Mouse (Mus musculus) stomach, postnatal 0 days (tissue): ENCODE measurements around the gene Gtf3c2. TPM values are rescaled to one million over a fixed set of nuclear protein-coding genes. Genes with fewer than 3 reads are reported as not detected.
A peak's percentile ranks its signal among the peaks of the same experiment; 100 is the strongest.

Experiments used
- ATAC-seq: fragments of 200-750 bp; cut with Nextera tagmentation; 2 replicates; pipeline ENCODE4 v1.8.0; 2017; ENCODE audit not compliant: low FRiP score, low TSS enrichment
- DNase-seq: peaks from one replicate; pipeline ENCODE4 v3.0.0-alpha.2; 2016; ENCODE audit warnings: low spot score
- H3K27ac ChIP-seq: fragments of 300-500 bp; sonication (generic); replicated peaks from 2 replicates; pipeline ENCODE4 v1.5.1; 2014; ENCODE audit warnings: mild to moderate bottlenecking, control low read depth
- H3K27me3 ChIP-seq: fragments of 300-500 bp; sonication (generic); 2 replicates; pipeline ENCODE4 v1.6.1; 2014; ENCODE audit warnings: low read length; ENCODE audit not compliant: control insufficient read depth, insufficient read depth
- H3K36me3 ChIP-seq: fragments of 300-500 bp; sonication (generic); 2 replicates; pipeline ENCODE4 v1.6.1; 2014; ENCODE audit warnings: low read length, mixed read lengths; ENCODE audit not compliant: control insufficient read depth, insufficient read depth
- H3K4me1 ChIP-seq: fragments of 300-500 bp; sonication (generic); replicated peaks from 2 replicates; pipeline ENCODE4 v1.6.1; 2014; ENCODE audit warnings: antibody characterized with exemption; ENCODE audit not compliant: control insufficient read depth, insufficient read depth
- H3K4me2 ChIP-seq: fragments of 300-500 bp; sonication (generic); replicated peaks from 2 replicates; pipeline ENCODE4 v1.6.1; 2014; ENCODE audit warnings: low read depth, mild to moderate bottlenecking, control low read depth, moderate library complexity
- H3K4me3 ChIP-seq: fragments of 300-500 bp; sonication (generic); 2 replicates; pipeline ENCODE4 v1.5.1; 2014; ENCODE audit warnings: low read depth, low read length, control low read depth
- H3K9ac ChIP-seq: fragments of 300-500 bp; sonication (generic); 2 replicates; pipeline ENCODE4 v1.6.1; 2014; ENCODE audit warnings: mild to moderate bottlenecking, low read length, control low read depth, mixed read lengths
- H3K9me3 ChIP-seq: fragments of 300-500 bp; sonication (generic); 2 replicates; pipeline ENCODE4 v1.6.1; 2016; ENCODE audit warnings: low read length; ENCODE audit not compliant: control insufficient read depth
- CTCF ChIP-seq: IDR thresholded peaks from 2 replicates; pipeline ENCODE4 v1.5.1; 2016; ENCODE audit warnings: antibody characterized with exemption, low read depth, mild to moderate bottlenecking, moderate library complexity
- EP300 ChIP-seq: optimal IDR thresholded peaks from 2 replicates; pipeline ENCODE3; 2016; ENCODE audit warnings: antibody characterized with exemption
- WGBS: fragments of 180-500 bp; shearing (Covaris S2); extraction: QIAGEN DNeasy Blood & Tissue Kit; methylation state at CpG from one replicate; pipeline ENCODE4 v1.1.7; 2014; 5-methylcytosine and 5-hydroxymethylcytosine counted together
- polyA plus RNA-seq: library from polyadenylated mRNA; unstranded; fragments of >200 nt; fragmentation: Nextera tagmentation; extraction: Ambion mirVana; gene quantifications from 2 replicates; pipeline ENCODE4 v1.2.1, GENCODE M21; 2015

Gtf3c2 gene
- polyA plus RNA-seq, 1 experiment from 2014 or later = 19.9 TPM

DNA sequence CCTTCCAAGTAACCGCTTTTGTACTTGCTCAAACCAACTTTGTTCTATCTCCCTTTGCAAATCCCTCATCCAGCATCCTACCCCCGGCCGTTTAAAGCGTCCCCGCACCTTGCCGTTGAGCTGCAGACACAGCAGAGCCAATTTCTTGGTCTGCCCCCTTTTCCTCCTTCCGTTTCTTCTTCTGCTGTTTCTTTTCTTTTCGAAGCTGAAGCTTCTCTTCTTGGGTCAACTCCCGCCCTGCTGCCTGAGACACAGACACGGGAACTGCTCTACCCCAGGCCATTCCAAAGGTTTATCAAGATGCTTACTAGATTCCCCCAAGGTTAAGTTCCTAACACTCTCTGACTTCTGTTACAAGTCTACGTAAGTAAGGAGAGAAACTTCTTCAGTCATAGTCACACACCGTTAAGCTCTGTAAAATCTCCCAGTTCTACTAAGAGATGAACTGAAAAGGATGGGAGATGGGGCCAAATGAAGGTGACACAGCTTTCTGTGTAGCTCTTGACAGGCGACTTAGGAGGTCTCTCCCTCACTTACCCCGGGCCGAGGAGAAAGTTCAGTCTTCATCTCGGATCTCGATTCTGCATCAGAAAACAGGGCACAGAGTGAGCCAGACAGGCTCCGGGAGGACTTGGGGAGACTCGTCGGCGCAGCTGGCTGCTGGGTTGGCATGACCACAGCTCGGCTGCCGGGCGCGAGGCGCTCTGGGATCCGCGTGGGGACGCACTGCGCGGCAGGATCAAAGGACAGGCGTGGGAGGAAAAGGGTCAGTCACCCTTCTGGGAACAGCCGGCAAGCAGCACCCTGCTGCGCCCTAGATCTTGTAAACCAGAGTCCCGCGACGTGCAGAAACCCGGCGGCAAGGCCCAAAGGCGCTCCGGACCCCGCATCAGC, 12.3 kb upstream of the Gtf3c2 start:
- peak; percentile 93 for DNase-seq
- H3K4me3 ChIP-seq = peak overlapping the region; percentile 87
- H3K9me3 ChIP-seq = no peaks in the 10 kb centered on the region
- H3K4me1 ChIP-seq = 0 out of 2 replicates have a peak, but pooled peaks cover 3% of the 10 kb centered on the region
- peaks cover 36% of the 10 kb centered on the region for H3K36me3 ChIP-seq
- ATAC-seq = peak; percentile 79
- H3K27ac ChIP-seq = peak overlapping the region; percentile 88
- peak overlapping the region; percentile 82 for H3K9ac ChIP-seq
- WGBS = 10% methylated on average over 42 of the region's 42 CpGs
- no peaks in the 10 kb centered on the region for H3K27me3 ChIP-seq
- peak overlapping the region; percentile 80 for H3K4me2 ChIP-seq
- no peak for TF ChIP-seq CTCF
- TF ChIP-seq EP300 = no peak

DNA sequence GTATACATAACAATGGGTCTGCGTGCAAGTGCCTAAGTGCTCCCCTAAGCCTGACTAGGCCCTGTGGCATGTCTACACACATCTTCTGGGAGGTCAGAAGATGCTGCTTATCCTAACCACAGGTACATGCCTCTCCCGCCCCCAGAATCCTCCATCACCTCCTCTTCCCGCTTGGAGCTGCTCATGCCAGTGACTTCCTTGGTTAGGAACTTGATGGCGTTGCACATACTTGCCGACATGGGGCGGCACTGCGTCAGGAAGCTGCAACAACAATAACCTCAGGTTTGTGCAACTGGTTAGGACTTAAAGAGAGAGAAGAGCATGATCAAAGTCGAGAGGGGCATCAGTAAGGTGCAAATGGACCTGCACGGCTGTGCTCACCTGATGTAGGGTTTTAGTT, 10.3 kb upstream of the Gtf3c2 start:
- H3K4me1 ChIP-seq = 0 out of 2 replicates have a peak, but pooled peaks cover 3% of the 10 kb centered on the region
- WGBS = 85% methylated on average over 9 of the region's 9 CpGs
- peaks cover 25% of the 10 kb centered on the region; the same call in 1 of the 2 replicates for H3K36me3 ChIP-seq
- no peak for TF ChIP-seq CTCF
- no peak for TF ChIP-seq EP300
- H3K27ac ChIP-seq = no peak overlapping the region
- H3K9me3 ChIP-seq = no peaks in the 10 kb centered on the region
- H3K9ac ChIP-seq = no peak overlapping the region
- H3K4me2 ChIP-seq = no peak overlapping the region
- no peaks in the 10 kb centered on the region for H3K27me3 ChIP-seq
- DNase-seq (no peak), ATAC-seq (no peak)
- no peak overlapping the region for H3K4me3 ChIP-seq

DNA sequence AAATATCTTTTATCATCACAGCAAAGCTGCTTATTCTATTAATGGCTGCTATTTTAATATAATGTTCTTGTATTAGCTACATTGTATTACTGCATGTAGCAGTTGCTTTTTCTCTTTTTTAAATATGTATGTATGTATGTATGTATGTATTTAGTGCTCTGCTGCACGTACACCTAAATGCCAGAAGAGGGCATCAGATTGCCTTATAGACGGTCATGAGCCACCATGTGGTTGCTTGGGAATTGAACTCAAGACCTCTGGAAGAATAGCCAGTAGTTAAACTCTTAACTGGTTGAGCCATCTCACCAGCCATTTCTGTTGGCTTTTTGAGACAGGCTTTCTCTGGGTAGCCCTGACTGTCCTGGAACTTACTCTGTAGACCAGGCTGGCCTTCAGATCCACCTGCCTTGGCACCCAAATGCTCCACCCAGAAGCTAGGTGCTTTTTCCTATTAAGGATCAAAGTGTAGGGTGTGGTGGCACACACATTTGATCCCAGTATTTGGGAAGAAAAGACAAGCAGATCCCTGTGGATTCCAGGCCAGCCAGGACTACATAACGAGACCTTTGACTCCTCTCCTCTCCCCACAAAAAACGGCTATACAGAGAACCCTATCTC, 8.4 kb upstream of the Gtf3c2 start:
- no peaks in the 10 kb centered on the region for H3K27me3 ChIP-seq
- H3K4me1 ChIP-seq = no peaks in the 10 kb centered on the region
- DNase-seq = no peak
- peaks cover 22% of the 10 kb centered on the region; the same call in 1 of the 2 replicates for H3K36me3 ChIP-seq
- no peak for ATAC-seq
- no peak overlapping the region for H3K4me2 ChIP-seq
- 64% methylated on average over 4 of the region's 4 CpGs for WGBS
- H3K27ac ChIP-seq = no peak overlapping the region
- no peak overlapping the region for H3K4me3 ChIP-seq
- TF ChIP-seq CTCF (peak; percentile 66), EP300 (no peak)
- H3K9ac ChIP-seq = no peak overlapping the region
- H3K9me3 ChIP-seq = no peaks in the 10 kb centered on the region

DNA sequence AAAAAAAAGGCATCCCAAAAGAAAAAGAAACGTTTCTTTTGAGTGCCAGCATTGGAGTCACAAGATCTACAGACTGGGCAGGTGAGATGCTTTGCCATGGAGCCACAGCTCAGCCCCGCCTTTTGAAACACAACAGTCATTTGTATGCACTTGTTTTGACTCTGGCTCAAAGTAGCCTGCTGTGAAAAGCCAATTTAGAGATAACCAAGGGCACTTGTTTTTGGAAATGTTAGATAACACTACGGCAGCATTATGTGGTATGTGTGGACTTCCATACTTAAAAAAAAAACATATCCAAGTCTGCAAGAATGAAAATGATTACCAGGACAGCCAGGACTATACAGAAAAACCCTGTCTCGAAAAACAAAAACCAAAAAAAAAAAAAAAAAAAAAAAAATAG, 3.7 kb upstream of the Gtf3c2 start:
- no peak overlapping the region for H3K4me2 ChIP-seq
- WGBS = 43% methylated on average over 4 of the region's 4 CpGs
- H3K27ac ChIP-seq = no peak overlapping the region
- DNase-seq = no peak
- no peaks in the 10 kb centered on the region for H3K9me3 ChIP-seq
- H3K36me3 ChIP-seq = peaks cover 14% of the 10 kb centered on the region; the same call in 1 of the 2 replicates
- H3K9ac ChIP-seq = no peak overlapping the region
- no peaks in the 10 kb centered on the region for H3K4me1 ChIP-seq
- no peak overlapping the region for H3K4me3 ChIP-seq
- no peak for TF ChIP-seq EP300
- TF ChIP-seq CTCF = no peak
- H3K27me3 ChIP-seq = no peaks in the 10 kb centered on the region
- no peak for ATAC-seq

DNA sequence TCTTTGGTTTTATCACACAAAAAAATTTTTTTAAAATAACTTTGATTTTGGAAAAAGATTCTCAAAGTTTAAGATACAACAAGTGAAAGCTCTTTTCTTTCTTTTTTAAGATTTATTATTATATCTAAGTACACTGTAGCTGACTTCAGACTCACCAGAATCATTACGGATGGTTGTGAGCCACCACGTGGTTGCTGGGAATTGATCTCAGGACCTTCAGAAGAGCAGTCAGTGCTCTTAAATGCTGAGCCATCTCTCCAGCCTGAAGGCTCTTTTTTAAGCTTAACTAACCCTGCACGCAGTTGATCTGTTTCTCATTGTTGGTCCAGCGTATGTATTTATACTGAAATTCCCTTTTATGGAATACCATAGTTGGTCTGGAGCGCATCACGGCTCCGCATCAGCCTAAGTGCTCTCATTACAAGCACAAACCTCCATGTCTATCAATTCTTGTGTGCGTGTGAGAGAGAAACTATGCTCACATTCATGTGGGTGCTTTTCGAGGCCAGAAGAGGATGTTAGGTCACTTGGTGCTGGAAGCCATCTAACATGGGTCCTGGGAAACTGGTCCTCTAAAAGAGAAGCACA, 1.3 kb upstream of the Gtf3c2 start:
- Histone ChIP-seq H3K4me1 (no peaks in the 10 kb centered on the region), H3K4me2 (no peak overlapping the region), H3K4me3 (no peak overlapping the region), H3K9ac (no peak overlapping the region), H3K27ac (no peak overlapping the region), H3K36me3 (no peaks in the 10 kb centered on the region), H3K9me3 (no peaks in the 10 kb centered on the region), H3K27me3 (no peaks in the 10 kb centered on the region)
- WGBS = 88% methylated on average over 9 of the region's 9 CpGs
- DNase-seq (no peak), ATAC-seq (no peak)
- no peak for TF ChIP-seq CTCF
- TF ChIP-seq EP300 = no peak
